Comparison of ENCODE assay signal across 13 mouse cellular contexts in genomic region chr5:114462067-114463040, GRCm38 (mm10). TPM values are rescaled to one million over a fixed set of nuclear protein-coding genes. Genes with fewer than 3 reads are reported as not detected.
DNase-seq lines count a peak whose midpoint lies in the region; ATAC-seq and TF ChIP-seq lines count a peak whose summit lies in the region.
"Had no signal": no experiment of that assay in that cellular context is flagged by ENCODE, and none has a peak within 500 bp of the region (broad histone marks: within the 10 kb centered on the region; RNA-seq: fewer than 3 reads in every experiment).

No protein-coding gene starts in this region.

- intact Hi-C loops in heart, postnatal 25 days (cut with DNase I): no loop called here

- H3K4me3 ChIP-seq in heart, postnatal 0 days (ENCODE audit: low read depth, low read length): no peak overlapping the region
- no peak overlapping the region for H3K4me3 ChIP-seq in neural tube, embryonic 15.5 days (replicated peaks)
- H3K4me3 ChIP-seq: myocyte had no signal

- 0 out of 2 replicates have a peak, but pooled peaks cover 3% of the 10 kb centered on the region for H3K27me3 ChIP-seq in heart, postnatal 0 days (ENCODE audit: control insufficient read depth, insufficient read depth, low read length)
- no peaks in the 10 kb centered on the region for H3K27me3 ChIP-seq in neural tube, embryonic 15.5 days (replicated peaks)

- DNase-seq in heart, adult 18-20 months: peak; percentile 73 to 74
- no peak for DNase-seq in heart, postnatal 25 days (ENCODE audit: low spot score)
- DNase-seq in thymus, postnatal 4 days: peak; percentile 35
- no peak for DNase-seq in thymus, postnatal 10 days (ENCODE audit: low spot score in 2 of 2)
- peak; percentile 22 for DNase-seq in heart, postnatal 0 days (ENCODE audit: low spot score)
- no peak for DNase-seq in lung, adult 18-20 months
- no peak for DNase-seq in gastrocnemius, postnatal 25 days
- DNase-seq: cerebellum, adult 11-12 months; liver, postnatal 0 days; right cerebral cortex, postnatal 4 days; thymus, postnatal 36 days had no signal

- no peaks in the 10 kb centered on the region for H3K36me3 ChIP-seq in heart, postnatal 0 days (replicated peaks; ENCODE audit: control insufficient read depth, insufficient read depth, low read length)
- H3K36me3 ChIP-seq in neural tube, embryonic 15.5 days: no peaks in the 10 kb centered on the region

- H3K4me1 ChIP-seq in heart, postnatal 0 days (ENCODE audit: control insufficient read depth, insufficient read depth): peaks cover 12% of the 10 kb centered on the region; the same call in 1 of the 2 replicates
- H3K4me1 ChIP-seq in neural tube, embryonic 15.5 days: peaks cover 32% of the 10 kb centered on the region

- no peak overlapping the region for H3K9ac ChIP-seq in heart, postnatal 0 days (replicated peaks; ENCODE audit: low read depth, low read length)
- H3K9ac ChIP-seq in neural tube, embryonic 15.5 days (replicated peaks): no peak overlapping the region
- H3K9ac ChIP-seq: liver, postnatal 0 days had no signal

- 75% methylated on average over 24 of the region's 24 CpGs for WGBS in heart, postnatal 0 days
- WGBS in neural tube, embryonic 15.5 days: 76% methylated on average over 24 of the region's 24 CpGs

- no peak for TF ChIP-seq EP300 in heart, postnatal 0 days (IDR thresholded peaks at IDR 0.05; ENCODE audit: low read depth)

- H3K27ac ChIP-seq in heart, postnatal 0 days (ENCODE audit: low read depth): no peak overlapping the region; the same call in 1 of the 2 replicates
- no peak overlapping the region for H3K27ac ChIP-seq in neural tube, embryonic 15.5 days (replicated peaks)

- no peak for TF ChIP-seq CTCF in heart, postnatal 0 days (IDR thresholded peaks at IDR 0.05; ENCODE audit: low read depth)

- H3K4me2 ChIP-seq in heart, postnatal 0 days (ENCODE audit: low read depth, low read length): no peak overlapping the region
- no peak overlapping the region for H3K4me2 ChIP-seq in neural tube, embryonic 15.5 days

- no peak for ATAC-seq in heart, postnatal 0 days (ENCODE audit: insufficient read depth, low read depth)
- no peak for ATAC-seq in neural tube, embryonic 15.5 days (ENCODE audit: low FRiP score)

- no peaks in the 10 kb centered on the region for H3K9me3 ChIP-seq in heart, postnatal 0 days (replicated peaks; ENCODE audit: control insufficient read depth, low read length)
- no peaks in the 10 kb centered on the region for H3K9me3 ChIP-seq in neural tube, embryonic 15.5 days (replicated peaks)

RNA-seq across cellular contexts. Expression of gene Mvk, which starts 18.3 kb away (rescaled TPM):
- total RNA-seq in heart, adult 18-20 months (2021): 1 to 10 TPM; 9.2 TPM
- 1 to 10 TPM; 9.2 to 9.7 TPM for total RNA-seq in heart, postnatal 25 days (2021)
- 22.2 and 24.6 TPM in 2 replicates for total RNA-seq in heart, postnatal 0 days (2014; rRNA removed; ENCODE audit: low replicate concordance)
- polyA plus RNA-seq in heart, postnatal 0 days (2015; fragmentation: Nextera tagmentation; extraction: Ambion mirVana): 12.6 and 13.3 TPM in 2 replicates
- 70.2 and 78.1 TPM in 2 replicates for polyA plus RNA-seq in neural tube, embryonic 15.5 days (2015; fragmentation: Nextera tagmentation; extraction: Ambion mirVana)
- total RNA-seq in gastrocnemius, postnatal 25 days (2021): 1 to 10 TPM; 9.6 to 9.8 TPM

RNA-seq across cellular contexts. Expression of gene Mmab, which starts 18.5 kb away (rescaled TPM):
- 10 to 100 TPM; 22.3 to 26.3 TPM for total RNA-seq in heart, adult 18-20 months (2021)
- 10 to 100 TPM; 15.8 to 17.0 TPM for total RNA-seq in heart, postnatal 25 days (2021)
- 14.0 and 19.7 TPM in 2 replicates for total RNA-seq in heart, postnatal 0 days (2014; rRNA removed; ENCODE audit: low replicate concordance)
- polyA plus RNA-seq in heart, postnatal 0 days (2015; fragmentation: Nextera tagmentation; extraction: Ambion mirVana): 17.0 and 18.3 TPM in 2 replicates
- 36.1 and 37.4 TPM in 2 replicates for polyA plus RNA-seq in neural tube, embryonic 15.5 days (2015; fragmentation: Nextera tagmentation; extraction: Ambion mirVana)
- 10 to 100 TPM in 1 of 2 experiments, 1 to 10 TPM in 1; 9.9 to 10.6 TPM for total RNA-seq in gastrocnemius, postnatal 25 days (2021)

Comparison
In these comparisons a context has a peak if more than half of its experiments do, and no peak if none do; other contexts are left out.
1. DNase-seq: peak in heart, adult 18-20 months (2 of 2), thymus, postnatal 4 days (single experiment) and heart, postnatal 0 days (single experiment); none in heart, postnatal 25 days (single experiment), thymus, postnatal 10 days (0 of 2), lung, adult 18-20 months (0 of 2) and gastrocnemius, postnatal 25 days (single experiment).